Mouse (Mus musculus) erythroblast, embryonic 14.5 days (primary cell): Measurements from ENCODE around the gene Klf11.

Source experiments
- GATA1 ChIP-seq: IDR thresholded peaks from 2 replicates; pipeline ENCODE4 v1.6.1; 2012; ENCODE audit warnings: low read length, inconsistent platforms, mixed read lengths
- TAL1 ChIP-seq: IDR thresholded peaks from 3 replicates; pipeline ENCODE4 v1.6.1; 2012; ENCODE audit warnings: low read length, inconsistent platforms, mixed read lengths

GRCm38 (mm10) chr12:24699578-24699977, 48.5 kb downstream of the Klf11 start:
- TF ChIP-seq TAL1, result no peak
- no peak for TF ChIP-seq GATA1
